Mouse (Mus musculus): ENCODE results near the gene Ush1g. TPM values are rescaled to one million over a fixed set of nuclear protein-coding genes. Genes with fewer than 3 reads are reported as not detected.

Gene Ush1g
- polyA plus RNA-seq, 1 experiment = 0.05 TPM

DNA sequence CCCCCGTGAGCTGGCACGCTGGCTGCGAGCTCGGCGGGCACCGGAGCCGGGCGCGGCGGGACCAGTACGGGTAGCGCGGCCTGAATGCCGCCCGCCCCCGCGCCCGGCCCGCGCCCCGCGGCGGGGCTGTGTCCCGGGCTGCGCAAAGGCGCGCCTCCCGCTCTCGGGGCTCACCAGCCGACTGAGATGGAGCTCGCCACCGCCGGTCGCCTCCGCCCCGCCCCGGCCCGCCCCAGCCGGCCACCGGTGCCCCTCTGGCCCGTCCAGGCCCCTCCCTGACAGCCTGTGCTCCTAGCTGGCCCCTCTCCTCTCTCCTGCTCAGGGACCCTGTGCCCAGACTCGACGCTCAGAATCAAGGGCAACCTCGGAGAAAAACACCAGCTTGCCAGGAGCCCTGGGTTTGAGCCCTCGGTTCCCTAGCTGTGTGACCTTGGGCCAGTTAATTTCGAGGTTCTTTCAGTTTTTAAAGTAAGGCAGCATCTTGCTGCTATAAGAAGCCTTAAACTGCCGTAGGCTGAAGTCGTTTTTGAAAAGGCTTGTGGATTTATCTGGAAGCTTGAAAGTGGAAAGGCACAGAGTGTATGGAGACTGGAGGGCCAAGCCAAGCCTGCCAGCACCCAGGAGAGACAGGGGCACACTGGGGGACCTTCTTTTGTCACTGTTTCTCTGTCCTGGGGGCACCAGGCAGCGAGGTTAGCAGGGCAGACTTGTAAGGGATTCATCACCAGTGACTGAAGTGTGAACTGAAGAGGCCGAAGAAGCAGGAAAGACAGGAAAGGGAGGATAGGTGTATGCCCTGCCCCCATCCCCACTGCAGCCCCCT lies 54.6 kb downstream of the Ush1g start, which contains the start of gene Grin2c:
Gene Grin2c (minus strand): TSS at position 183 of the 823 bp plus-strand sequence.
- TF ChIP-seq CTCF (conservative IDR thresholded peaks at IDR 0.05; ENCODE audit: insufficient read depth, insufficient read length, low read depth, low read length) (no peak), POLR2A (IDR thresholded peaks at IDR 0.05; ENCODE audit: low read depth, low read length) (no peak)
- Histone ChIP-seq H3K36me3 (ENCODE audit: control insufficient read depth, insufficient read depth, low read length) (no peaks in the 10 kb centered on the region), H3K4me3 (ENCODE audit: insufficient read depth, low read depth, low read length) (no peak within 1 kb of the TSS), H3K27ac (ENCODE audit: insufficient read depth, low read depth, low read length) (no peak within 1 kb of the TSS), H3K27me3 (replicated peaks; ENCODE audit: control insufficient read depth, insufficient read depth, low read length) (peaks cover 2% of the 10 kb centered on the region; the same call in 1 of the 2 replicates), H3K4me1 (ENCODE audit: control insufficient read depth, insufficient read depth, low read length) (no peaks in the 10 kb centered on the region)
- 9% methylated on average over 47 of the region's 50 CpGs for WGBS
- no peak for DNase-seq

GRCm38 (mm10) chr11:115266400-115266778 lies 55.5 kb downstream of the Ush1g start:
- Histone ChIP-seq H3K4me3 (ENCODE audit: insufficient read depth, low read depth, low read length) (no peak overlapping the region), H3K4me1 (ENCODE audit: control insufficient read depth, insufficient read depth, low read length) (no peaks in the 10 kb centered on the region), H3K36me3 (ENCODE audit: control insufficient read depth, insufficient read depth, low read length) (no peaks in the 10 kb centered on the region), H3K27me3 (replicated peaks; ENCODE audit: control insufficient read depth, insufficient read depth, low read length) (peaks cover 2% of the 10 kb centered on the region; the same call in 1 of the 2 replicates), H3K27ac (ENCODE audit: insufficient read depth, low read depth, low read length) (no peak overlapping the region)
- DNase-seq = no peak
- no peak for TF ChIP-seq CTCF (conservative IDR thresholded peaks at IDR 0.05; ENCODE audit: insufficient read depth, insufficient read length, low read depth, low read length)
- 3% methylated on average over 22 of the region's 22 CpGs for WGBS

- Histone ChIP-seq H3K4me1 (ENCODE audit: control insufficient read depth, insufficient read depth, low read length) (no peaks in the 10 kb centered on the region), H3K4me3 (ENCODE audit: insufficient read depth, low read depth, low read length) (no peak overlapping the region), H3K36me3 (ENCODE audit: control insufficient read depth, insufficient read depth, low read length) (no peaks in the 10 kb centered on the region), H3K27me3 (replicated peaks; ENCODE audit: control insufficient read depth, insufficient read depth, low read length) (peaks cover 2% of the 10 kb centered on the region; the same call in 1 of the 2 replicates), H3K27ac (ENCODE audit: insufficient read depth, low read depth, low read length) (no peak overlapping the region)
- no peak for TF ChIP-seq POLR2A (IDR thresholded peaks at IDR 0.05; ENCODE audit: low read depth, low read length)
- no peak for TF ChIP-seq CTCF (conservative IDR thresholded peaks at IDR 0.05; ENCODE audit: insufficient read depth, insufficient read length, low read depth, low read length)
- 6% methylated on average over 20 of the region's 20 CpGs for WGBS
- no peak for DNase-seq
Observed at GRCm38 (mm10) chr11:115265771-115266399, 56.0 kb downstream of the Ush1g start.

Other genes with a start within 250 kb of the Ush1g start
- gene Rab37, start 230.6 kb downstream of the Ush1g start, polyA plus RNA-seq (2012; rRNA removed) = 0.42 and 1.1 TPM in 2 replicates
- gene Cd300lf, start 188.0 kb downstream of the Ush1g start, polyA plus RNA-seq (2012; rRNA removed) = 0.29 and 1.2 TPM in 2 replicates
- gene Slc9a3r1, start 158.7 kb downstream of the Ush1g start, polyA plus RNA-seq (2012; rRNA removed) = 229 and 239 TPM in 2 replicates
- gene Tmem104, start 134.6 kb downstream of the Ush1g start, polyA plus RNA-seq (2012; rRNA removed) = 13.0 and 14.8 TPM in 2 replicates
- 32.4 and 35.3 TPM in 2 replicates for gene Nat9, start 134.2 kb downstream of the Ush1g start, polyA plus RNA-seq (2012; rRNA removed)
- gene Grin2c, start 54.8 kb downstream of the Ush1g start, polyA plus RNA-seq (2012; rRNA removed) = 0.34 and 0.42 TPM in 2 replicates
- gene Fdxr, start 45.0 kb downstream of the Ush1g start, polyA plus RNA-seq (2012; rRNA removed) = 18.0 and 21.0 TPM in 2 replicates
- 14.0 and 18.1 TPM in 2 replicates for gene Fads6, start 24.4 kb downstream of the Ush1g start, polyA plus RNA-seq (2012; rRNA removed)
- not detected in 2 replicates for gene Otop2, start 14.9 kb downstream of the Ush1g start, polyA plus RNA-seq (2012; rRNA removed)
- 0.07 and 0.13 TPM in 2 replicates for gene Otop3, start 12.7 kb upstream of the Ush1g start, polyA plus RNA-seq (2012; rRNA removed)
- 5.4 and 6.1 TPM in 2 replicates for gene Hid1, start 45.7 kb upstream of the Ush1g start, polyA plus RNA-seq (2012; rRNA removed)
- gene Cdr2l, start 59.9 kb upstream of the Ush1g start, polyA plus RNA-seq (2012; rRNA removed) = 5.3 and 5.6 TPM in 2 replicates
- 145 and 146 TPM in 2 replicates for gene Mrpl58, start 81.7 kb upstream of the Ush1g start, polyA plus RNA-seq (2012; rRNA removed)
- gene Atp5h, start 97.9 kb upstream of the Ush1g start, polyA plus RNA-seq (2012; rRNA removed) = 296 and 478 TPM in 2 replicates
- gene Kctd2, start 98.1 kb upstream of the Ush1g start, polyA plus RNA-seq (2012; rRNA removed) = 35.4 and 37.8 TPM in 2 replicates
- gene Trim80, start 118.5 kb upstream of the Ush1g start, polyA plus RNA-seq (2012; rRNA removed) = 0.28 and 0.37 TPM in 2 replicates
- gene Slc16a5, start 140.4 kb upstream of the Ush1g start, polyA plus RNA-seq (2012; rRNA removed) = 31.1 and 42.8 TPM in 2 replicates
- 6.8 and 7.3 TPM in 2 replicates for gene Armc7, start 153.6 kb upstream of the Ush1g start, polyA plus RNA-seq (2012; rRNA removed)
- gene Nt5c, start 169.8 kb upstream of the Ush1g start, polyA plus RNA-seq (2012; rRNA removed) = 47.6 and 50.5 TPM in 2 replicates
- 62.9 and 64.9 TPM in 2 replicates for gene Jpt1, start 192.3 kb upstream of the Ush1g start, polyA plus RNA-seq (2012; rRNA removed)
- gene Sumo2, start 214.2 kb upstream of the Ush1g start, polyA plus RNA-seq (2012; rRNA removed) = 48.4 and 85.2 TPM in 2 replicates
- 32.9 and 33.5 TPM in 2 replicates for gene Nup85, start 242.4 kb upstream of the Ush1g start, polyA plus RNA-seq (2012; rRNA removed)